Mouse (Mus musculus) hindbrain, embryonic 13.5 days (tissue): ENCODE data around the gene Pou2af1. TPM values are rescaled to one million over a fixed set of nuclear protein-coding genes. Genes with fewer than 3 reads are reported as not detected.

ENCODE experiments used
- ATAC-seq: fragments of 200-750 bp; cut with Nextera tagmentation; 2 replicates; pipeline ENCODE4 v1.8.0; 2017; ENCODE audit warnings: moderate TSS enrichment; ENCODE audit not compliant: low FRiP score
- H3K27ac ChIP-seq: fragments of 300-500 bp; sonication (generic); 2 replicates; pipeline ENCODE4 v1.5.1; 2015; ENCODE audit warnings: inconsistent platforms, mild to moderate bottlenecking, moderate library complexity
- H3K27me3 ChIP-seq: fragments of 300-500 bp; sonication (generic); 2 replicates; pipeline ENCODE4 v1.6.1; 2015; ENCODE audit warnings: mild to moderate bottlenecking, inconsistent platforms
- H3K36me3 ChIP-seq: fragments of 300-500 bp; sonication (generic); 2 replicates; pipeline ENCODE4 v1.6.1; 2015; ENCODE audit warnings: mild to moderate bottlenecking, inconsistent platforms
- H3K4me1 ChIP-seq: fragments of 300-500 bp; sonication (generic); replicated peaks from 2 replicates; pipeline ENCODE4 v1.6.1; 2015; ENCODE audit warnings: inconsistent platforms
- H3K4me2 ChIP-seq: fragments of 300-500 bp; sonication (generic); 2 replicates; pipeline ENCODE4 v1.6.1; 2015; ENCODE audit warnings: inconsistent platforms, mild to moderate bottlenecking, moderate library complexity
- H3K4me3 ChIP-seq: fragments of 300-500 bp; sonication (generic); 2 replicates; pipeline ENCODE4 v1.5.1; 2015; ENCODE audit warnings: mild to moderate bottlenecking, inconsistent platforms
- H3K9ac ChIP-seq: fragments of 300-500 bp; sonication (generic); 2 replicates; pipeline ENCODE4 v1.6.1; 2015; ENCODE audit warnings: mild to moderate bottlenecking, inconsistent platforms
- H3K9me3 ChIP-seq: fragments of 300-500 bp; sonication (generic); 2 replicates; pipeline ENCODE4 v1.6.1; 2016; ENCODE audit warnings: inconsistent platforms
- WGBS: fragments of 180-500 bp; shearing (Covaris S2); methylation state at CpG from one replicate; pipeline ENCODE4 v1.1.7; 2015; 5-methylcytosine and 5-hydroxymethylcytosine counted together
- polyA plus RNA-seq: library from polyadenylated mRNA; unstranded; fragments of >200 nt; fragmentation: Nextera tagmentation; extraction: Ambion mirVana; gene quantifications from 2 replicates; pipeline ENCODE4 v1.2.1, GENCODE M21; 2015

Pou2af1 gene
- polyA plus RNA-seq, 1 experiment from 2014 or later: 0.17 TPM

DNA sequence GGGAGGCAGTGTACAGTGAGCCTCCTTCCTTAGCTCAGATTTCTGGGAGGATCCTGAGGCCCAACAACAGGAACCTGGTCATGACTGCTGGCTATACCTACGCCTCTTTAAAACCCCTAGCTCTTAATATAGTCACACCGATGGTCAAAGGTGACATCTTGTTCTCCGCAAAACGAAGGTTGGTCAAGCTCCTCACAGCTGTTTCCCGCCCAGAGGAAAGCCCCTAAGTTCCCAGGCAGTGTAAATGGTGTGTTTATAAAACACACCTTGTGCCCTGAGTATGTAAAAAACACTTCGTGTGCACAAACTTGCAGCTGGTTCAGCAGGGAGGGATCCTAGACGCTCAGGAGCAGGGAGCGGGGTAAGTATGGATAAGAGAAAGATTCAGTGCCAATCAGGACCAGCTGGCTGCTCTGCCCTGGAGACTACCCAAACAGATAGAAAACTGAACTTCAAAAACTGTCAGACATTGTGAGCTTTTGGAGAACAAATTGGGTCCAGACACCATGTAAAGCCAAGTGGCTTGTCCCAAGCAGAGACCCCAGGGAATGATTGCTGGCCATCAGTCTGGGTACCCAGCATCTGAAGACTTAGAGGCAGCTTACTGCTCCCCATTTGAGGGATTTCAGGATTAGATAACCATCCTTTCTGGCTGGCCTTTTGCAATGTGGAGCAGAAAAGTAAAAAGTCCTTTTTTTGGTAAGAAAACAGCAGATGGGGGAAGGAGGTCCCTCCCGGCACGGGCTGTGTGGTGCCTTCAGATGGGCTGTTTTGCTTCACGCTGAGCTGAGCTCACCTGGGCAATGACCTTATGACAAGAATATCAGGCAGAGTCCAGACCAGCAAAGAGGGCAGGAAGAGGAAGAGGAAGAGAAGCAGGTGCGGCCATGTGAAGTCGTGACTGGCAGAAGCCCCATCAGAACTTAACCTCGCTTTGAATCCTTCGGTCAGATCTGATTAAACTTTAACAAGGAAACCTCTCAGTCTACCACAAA is 30.5 kb upstream of the Pou2af1 start:
- 88% methylated on average over 15 of the region's 15 CpGs for WGBS
- 0 out of 2 replicates have a peak, but pooled peaks cover 5% of the 10 kb centered on the region for H3K27me3 ChIP-seq
- no peaks in the 10 kb centered on the region for H3K4me1 ChIP-seq

DNA sequence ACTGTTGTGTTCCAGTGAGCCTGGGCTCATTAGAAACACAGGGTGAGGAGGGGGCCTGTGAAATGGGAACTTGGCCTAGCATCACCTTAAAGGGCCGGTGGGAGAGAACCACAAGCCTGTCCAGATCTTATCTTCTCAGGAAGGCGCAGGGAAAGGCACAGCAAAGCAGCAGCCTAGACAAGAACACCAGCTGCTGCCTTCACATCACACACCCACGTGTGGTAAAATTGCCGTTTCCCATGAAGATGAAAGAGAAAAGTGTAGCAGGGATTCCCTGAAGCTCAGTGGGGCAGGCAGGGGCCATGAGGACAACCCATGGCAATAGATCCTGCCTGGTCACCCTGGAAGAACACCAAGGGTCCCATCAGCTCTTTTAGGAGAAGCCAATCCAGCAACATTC is 28.1 kb upstream of the Pou2af1 start:
- Histone ChIP-seq H3K27ac (no peak overlapping the region), H3K4me3 (no peak overlapping the region), H3K9ac (no peak overlapping the region), H3K36me3 (no peaks in the 10 kb centered on the region), H3K4me2 (no peak overlapping the region), H3K27me3 (0 out of 2 replicates have a peak, but pooled peaks cover 5% of the 10 kb centered on the region), H3K9me3 (no peaks in the 10 kb centered on the region), H3K4me1 (no peaks in the 10 kb centered on the region)
- ATAC-seq: no peak
- 81% methylated on average over 4 of the region's 4 CpGs for WGBS

More for the DNA sequence above, 30.5 kb upstream of the Pou2af1 start:
- H3K9me3 ChIP-seq: no peaks in the 10 kb centered on the region
- no peak overlapping the region for H3K4me2 ChIP-seq
- no peak overlapping the region for H3K27ac ChIP-seq
- no peak overlapping the region for H3K4me3 ChIP-seq
- no peaks in the 10 kb centered on the region for H3K36me3 ChIP-seq
- no peak for ATAC-seq
- H3K9ac ChIP-seq: no peak overlapping the region

DNA sequence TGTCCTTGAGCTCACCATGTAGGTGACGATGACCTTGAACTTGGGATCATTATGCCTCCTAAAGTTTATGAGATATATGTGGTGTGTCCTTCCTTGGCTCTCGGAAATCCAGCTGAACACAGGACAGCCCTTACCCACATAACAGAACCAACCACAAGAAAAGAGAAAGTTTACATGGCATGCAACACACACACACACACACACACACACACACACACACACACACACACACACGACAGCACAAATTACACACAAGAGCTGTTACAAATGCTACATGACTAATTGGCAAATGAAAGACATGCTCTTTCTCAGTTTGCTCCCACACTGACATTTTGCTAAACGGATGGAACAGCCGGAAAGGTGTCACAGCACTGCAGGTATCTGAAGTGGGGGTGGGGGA is 27.6 kb upstream of the Pou2af1 start:
- H3K27me3 ChIP-seq: 0 out of 2 replicates have a peak, but pooled peaks cover 5% of the 10 kb centered on the region
- no peak overlapping the region for H3K27ac ChIP-seq
- no peaks in the 10 kb centered on the region for H3K36me3 ChIP-seq
- H3K4me3 ChIP-seq: no peak overlapping the region
- ATAC-seq: no peak
- no peaks in the 10 kb centered on the region for H3K9me3 ChIP-seq
- WGBS: 82% methylated on average over 5 of the region's 5 CpGs
- H3K4me1 ChIP-seq: no peaks in the 10 kb centered on the region
- H3K4me2 ChIP-seq: no peak overlapping the region
- no peak overlapping the region for H3K9ac ChIP-seq

DNA sequence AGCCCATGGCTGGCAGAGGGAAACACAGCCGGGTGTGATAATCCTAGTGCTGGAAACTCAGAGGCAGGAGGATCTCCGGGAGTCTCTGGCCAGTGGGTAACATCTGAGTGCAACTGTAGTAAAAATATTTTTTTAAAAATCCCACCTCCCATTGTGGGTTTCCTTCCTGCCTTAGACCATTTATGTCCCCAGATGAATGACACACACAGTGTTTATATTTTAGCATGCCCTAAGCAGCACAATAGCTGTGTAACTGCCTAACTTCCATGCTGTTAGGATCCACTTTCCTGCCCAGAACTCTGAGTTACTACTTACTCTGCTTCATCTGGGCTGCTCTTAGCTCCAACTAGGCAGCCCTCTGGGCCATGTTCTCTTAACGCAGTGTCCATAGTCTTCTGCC is 22.9 kb upstream of the Pou2af1 start:
- WGBS: 87% methylated on average over 3 of the region's 3 CpGs
- no peak for ATAC-seq
- no peak overlapping the region for H3K27ac ChIP-seq

DNA sequence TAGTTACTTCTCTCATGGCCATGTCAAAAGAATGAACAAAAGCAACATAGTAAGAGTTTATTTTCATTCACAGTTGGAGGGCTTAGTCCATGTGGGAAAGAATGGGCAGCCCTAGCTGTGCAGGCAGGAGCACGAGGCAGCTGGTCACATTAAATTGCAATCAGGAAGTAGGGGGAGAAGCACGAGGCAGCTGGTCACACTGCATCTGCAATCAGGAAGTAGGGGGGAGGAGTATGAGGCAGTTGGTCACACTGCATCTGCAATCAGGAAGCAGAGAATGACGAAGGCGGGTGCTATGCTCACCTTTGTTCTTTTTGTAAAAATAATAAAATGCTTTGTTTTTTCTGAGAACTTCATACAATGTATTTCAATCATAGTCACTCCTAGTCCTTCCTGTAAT is 18.7 kb upstream of the Pou2af1 start:
- Histone ChIP-seq H3K4me3 (no peak overlapping the region), H3K27ac (no peak overlapping the region), H3K9ac (no peak overlapping the region), H3K9me3 (no peaks in the 10 kb centered on the region), H3K4me1 (no peaks in the 10 kb centered on the region), H3K4me2 (no peak overlapping the region), H3K27me3 (no peaks in the 10 kb centered on the region), H3K36me3 (no peaks in the 10 kb centered on the region)
- WGBS: 72% methylated on average over 4 of the region's 4 CpGs
- ATAC-seq: no peak

More for the DNA sequence above, 22.9 kb upstream of the Pou2af1 start:
- no peak overlapping the region for H3K9ac ChIP-seq
- no peak overlapping the region for H3K4me3 ChIP-seq
- no peak overlapping the region for H3K4me2 ChIP-seq
- H3K9me3 ChIP-seq: no peaks in the 10 kb centered on the region
- H3K27me3 ChIP-seq: no peaks in the 10 kb centered on the region
- H3K4me1 ChIP-seq: no peaks in the 10 kb centered on the region
- no peaks in the 10 kb centered on the region for H3K36me3 ChIP-seq

DNA sequence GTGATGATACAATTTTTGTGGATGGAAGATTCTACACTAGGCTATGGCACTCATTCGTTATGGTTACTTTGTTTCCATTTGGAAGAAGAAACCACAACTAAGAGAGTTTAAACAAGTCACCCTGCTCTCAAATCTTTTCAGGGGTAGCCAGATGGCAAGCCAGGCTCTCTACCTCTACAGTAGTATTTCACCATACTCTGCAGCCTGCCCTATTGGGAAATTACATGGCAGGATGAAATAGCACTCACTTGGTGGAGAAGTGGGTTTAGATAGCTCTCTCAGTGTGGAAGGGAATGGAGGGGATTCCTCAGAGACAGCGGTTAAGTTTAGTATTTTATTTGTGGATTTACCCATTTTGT is 4.6 kb upstream of the Pou2af1 start:
- ATAC-seq: no peak
- H3K4me2 ChIP-seq: no peak overlapping the region
- no peak overlapping the region for H3K4me3 ChIP-seq
- H3K9ac ChIP-seq: no peak overlapping the region
- no peak overlapping the region for H3K27ac ChIP-seq
- no peaks in the 10 kb centered on the region for H3K9me3 ChIP-seq
- H3K4me1 ChIP-seq: no peaks in the 10 kb centered on the region
- H3K27me3 ChIP-seq: no peaks in the 10 kb centered on the region
- no peaks in the 10 kb centered on the region for H3K36me3 ChIP-seq
- WGBS: 86% methylated on average over 2 of the region's 2 CpGs

DNA sequence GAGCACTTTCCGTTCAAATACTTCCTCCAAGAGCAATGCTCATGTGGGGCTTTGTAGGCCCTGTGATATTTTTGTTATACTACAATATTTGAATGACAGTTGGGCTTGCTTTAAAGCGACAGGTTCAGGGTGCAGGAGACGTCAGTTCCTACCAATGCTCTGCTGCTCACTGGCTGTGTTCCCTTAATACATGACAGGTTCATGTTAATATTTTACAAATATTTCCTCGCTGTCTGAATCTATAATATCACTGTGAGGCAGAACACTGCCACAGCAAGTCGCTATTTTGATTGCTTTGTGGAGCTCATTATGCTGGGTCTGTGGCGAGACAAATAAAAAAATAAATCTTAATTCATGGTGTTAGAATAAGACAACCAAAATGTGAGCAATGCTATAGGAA is 2.3 kb upstream of the Pou2af1 start:
- H3K4me2 ChIP-seq: no peak overlapping the region
- H3K9ac ChIP-seq: no peak overlapping the region
- WGBS: 76% methylated on average over 6 of the region's 6 CpGs
- H3K4me1 ChIP-seq: no peaks in the 10 kb centered on the region
- H3K27ac ChIP-seq: no peak overlapping the region
- H3K27me3 ChIP-seq: no peaks in the 10 kb centered on the region
- no peaks in the 10 kb centered on the region for H3K36me3 ChIP-seq
- no peak overlapping the region for H3K4me3 ChIP-seq
- no peaks in the 10 kb centered on the region for H3K9me3 ChIP-seq
- no peak for ATAC-seq

DNA sequence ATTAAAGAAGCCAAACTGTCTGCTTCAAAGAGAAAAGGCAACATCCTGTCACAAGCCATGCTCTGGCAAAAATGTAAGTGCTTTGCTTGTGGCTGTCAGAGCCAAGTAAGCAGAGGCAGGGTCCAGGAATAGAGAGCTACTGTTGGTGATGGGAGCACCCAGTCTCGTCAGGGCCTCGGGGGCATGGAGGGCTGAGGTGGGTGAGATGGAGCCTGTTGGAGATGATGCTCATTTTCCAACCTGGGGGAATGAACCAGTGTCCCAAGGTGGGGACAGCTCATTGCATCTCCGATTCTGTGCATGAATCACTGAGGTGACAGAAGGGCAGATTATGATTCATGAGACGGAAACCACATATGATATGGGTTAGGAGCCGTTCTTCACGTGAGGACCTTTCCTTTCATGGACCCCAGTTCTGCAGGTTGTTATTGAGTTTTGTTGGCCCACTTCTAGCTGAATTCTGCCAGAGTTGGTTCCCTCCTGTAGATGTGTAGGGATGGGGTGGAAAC is 275 bp downstream of the Pou2af1 start:
- Histone ChIP-seq H3K27ac (no peak overlapping the region), H3K36me3 (no peaks in the 10 kb centered on the region), H3K4me3 (no peak overlapping the region), H3K27me3 (no peaks in the 10 kb centered on the region), H3K9ac (no peak overlapping the region), H3K9me3 (no peaks in the 10 kb centered on the region), H3K4me2 (no peak overlapping the region), H3K4me1 (no peaks in the 10 kb centered on the region)
- 96% methylated on average over 6 of the region's 6 CpGs for WGBS
- ATAC-seq: no peak

DNA sequence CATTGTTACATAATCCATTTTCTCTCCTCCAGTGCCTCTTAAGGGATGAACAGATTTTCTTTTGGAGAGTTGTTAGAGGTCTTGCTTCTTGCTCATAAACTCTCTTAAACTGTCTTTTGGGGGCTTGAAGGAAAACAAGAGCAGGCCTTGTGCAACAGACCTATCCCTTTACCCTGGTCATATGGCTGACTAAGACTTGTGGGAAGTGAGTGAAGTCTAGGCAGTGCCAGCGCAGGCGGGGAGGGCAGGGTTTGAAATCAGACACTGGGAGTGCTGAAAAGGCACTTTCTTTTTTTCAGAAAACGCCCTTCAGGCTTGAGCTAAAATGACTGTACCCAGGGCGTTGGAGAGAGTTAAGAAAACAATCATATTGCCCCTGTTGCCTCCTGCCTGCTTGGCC is 1.8 kb downstream of the Pou2af1 start:
- Histone ChIP-seq H3K4me2 (no peak overlapping the region), H3K9ac (no peak overlapping the region), H3K36me3 (no peaks in the 10 kb centered on the region), H3K27ac (no peak overlapping the region), H3K4me1 (no peaks in the 10 kb centered on the region), H3K27me3 (no peaks in the 10 kb centered on the region), H3K9me3 (no peaks in the 10 kb centered on the region), H3K4me3 (no peak overlapping the region)
- WGBS: 58% methylated on average over 4 of the region's 4 CpGs
- ATAC-seq: no peak

DNA sequence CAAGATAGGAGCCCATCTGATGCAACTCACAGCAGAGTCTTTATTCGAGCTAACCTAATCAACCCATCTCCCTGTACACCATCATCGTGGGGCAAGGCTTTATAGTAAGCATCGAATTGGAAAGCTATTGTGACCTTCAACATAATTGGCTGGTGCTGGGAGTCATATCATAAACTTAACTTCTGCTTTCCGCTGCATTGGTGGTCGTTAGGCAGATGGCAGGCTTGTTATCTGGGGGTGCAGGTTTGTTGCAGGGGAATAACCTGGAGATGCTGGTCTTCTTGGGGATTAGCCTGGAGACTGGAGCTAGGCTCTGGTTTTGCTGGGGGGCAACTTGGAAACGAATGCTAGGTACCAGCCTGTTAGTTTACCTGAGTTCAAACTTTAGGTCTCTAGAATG is 2.4 kb downstream of the Pou2af1 start:
- Histone ChIP-seq H3K9me3 (no peaks in the 10 kb centered on the region), H3K4me1 (no peaks in the 10 kb centered on the region), H3K36me3 (no peaks in the 10 kb centered on the region), H3K9ac (no peak overlapping the region), H3K4me3 (no peak overlapping the region), H3K27ac (no peak overlapping the region), H3K27me3 (no peaks in the 10 kb centered on the region), H3K4me2 (no peak overlapping the region)
- ATAC-seq: no peak
- 86% methylated on average over 6 of the region's 6 CpGs for WGBS

DNA sequence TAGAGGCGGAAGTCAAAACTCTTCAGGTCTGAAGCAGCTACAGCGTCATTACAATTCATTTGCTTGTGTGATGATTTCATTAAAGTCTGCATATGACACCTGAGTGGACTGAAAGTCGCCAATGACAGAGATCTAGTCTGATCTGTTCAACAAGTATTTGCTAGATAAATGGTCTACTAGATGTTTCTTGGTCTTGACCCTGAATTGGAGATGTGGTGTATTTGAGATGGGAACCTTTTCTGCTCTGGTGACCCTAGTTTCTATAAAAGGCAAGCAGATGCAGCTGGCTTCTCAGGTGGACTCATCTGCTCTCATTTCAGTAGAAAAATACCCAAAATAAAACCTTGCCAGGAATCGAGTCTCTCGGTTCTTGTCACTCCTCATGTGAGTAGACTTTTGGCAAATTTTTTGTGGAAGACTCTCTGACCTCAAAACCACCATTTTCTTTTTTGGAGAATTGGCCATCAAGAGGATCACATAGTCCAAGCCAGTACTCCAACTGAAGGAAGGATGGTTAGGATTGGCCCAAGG is 12.2 kb downstream of the Pou2af1 start:
- Histone ChIP-seq H3K9me3 (no peaks in the 10 kb centered on the region), H3K27me3 (peaks cover 28% of the 10 kb centered on the region), H3K36me3 (no peaks in the 10 kb centered on the region), H3K4me3 (no peak overlapping the region), H3K4me1 (no peaks in the 10 kb centered on the region), H3K9ac (no peak overlapping the region), H3K4me2 (no peak overlapping the region), H3K27ac (no peak overlapping the region)
- ATAC-seq: no peak
- 90% methylated on average over 5 of the region's 5 CpGs for WGBS

DNA sequence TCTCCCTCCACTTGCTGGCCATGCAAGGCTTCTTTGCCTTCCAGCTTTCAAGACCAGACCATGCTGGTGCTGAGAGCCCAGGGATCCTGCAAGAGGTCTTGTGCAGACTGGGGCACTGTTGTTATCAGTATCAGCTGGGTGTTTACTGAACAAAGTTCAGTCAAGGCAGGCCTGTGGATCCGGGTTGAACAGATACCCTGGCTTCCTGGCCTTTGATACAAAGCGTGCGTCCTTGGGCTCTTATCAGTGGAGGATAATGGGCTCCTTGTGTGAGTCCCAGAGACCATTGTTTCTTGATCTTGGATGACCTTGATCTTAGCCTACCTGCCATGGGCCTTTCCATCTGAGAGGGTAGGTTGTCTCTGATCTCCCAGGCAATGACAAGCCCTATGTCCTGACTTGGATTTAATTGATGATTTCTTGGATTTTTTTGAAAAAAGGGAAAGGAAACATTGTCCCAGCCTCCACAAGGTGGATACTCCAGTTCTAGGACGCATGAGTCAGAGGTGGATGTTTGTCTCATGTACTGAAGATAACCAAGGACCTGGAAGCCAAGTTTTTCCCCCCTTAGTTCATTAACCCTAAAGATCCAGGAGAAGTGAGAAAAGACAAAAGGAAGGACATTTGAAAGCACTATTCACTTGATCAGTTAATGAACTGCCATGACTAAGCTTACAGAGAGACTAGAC is 17.3 kb downstream of the Pou2af1 start:
- no peak overlapping the region for H3K4me3 ChIP-seq
- H3K4me2 ChIP-seq: no peak overlapping the region
- no peaks in the 10 kb centered on the region for H3K4me1 ChIP-seq
- no peaks in the 10 kb centered on the region for H3K9me3 ChIP-seq
- no peak overlapping the region for H3K9ac ChIP-seq
- H3K36me3 ChIP-seq: no peaks in the 10 kb centered on the region
- 88% methylated on average over 4 of the region's 4 CpGs for WGBS
- H3K27ac ChIP-seq: no peak overlapping the region
- peaks cover 70% of the 10 kb centered on the region for H3K27me3 ChIP-seq
- ATAC-seq: no peak
